Mouse (Mus musculus) layer of hippocampus, postnatal 10 days (tissue): ENCODE measurements at regions not wholly inside any gene's neighbourhood (a gene's known extent, or its start where the extent isn't known, plus 50 kb on each side); places are given as distances from the start of the nearest gene placed in this dataset.

Source experiments
- DNase-seq, 2 experiments: peaks; one replicate each; pipeline ENCODE4 v3.0.0; 2021; ENCODE audit warnings: low spot score in 2 of 2
- microRNA-seq, 2 experiments: library from miRNA; unstranded; fragments of <30 nt; microRNA quantifications; one replicate each; pipeline ENCODE4 v1.2.0; 2021

DNA sequence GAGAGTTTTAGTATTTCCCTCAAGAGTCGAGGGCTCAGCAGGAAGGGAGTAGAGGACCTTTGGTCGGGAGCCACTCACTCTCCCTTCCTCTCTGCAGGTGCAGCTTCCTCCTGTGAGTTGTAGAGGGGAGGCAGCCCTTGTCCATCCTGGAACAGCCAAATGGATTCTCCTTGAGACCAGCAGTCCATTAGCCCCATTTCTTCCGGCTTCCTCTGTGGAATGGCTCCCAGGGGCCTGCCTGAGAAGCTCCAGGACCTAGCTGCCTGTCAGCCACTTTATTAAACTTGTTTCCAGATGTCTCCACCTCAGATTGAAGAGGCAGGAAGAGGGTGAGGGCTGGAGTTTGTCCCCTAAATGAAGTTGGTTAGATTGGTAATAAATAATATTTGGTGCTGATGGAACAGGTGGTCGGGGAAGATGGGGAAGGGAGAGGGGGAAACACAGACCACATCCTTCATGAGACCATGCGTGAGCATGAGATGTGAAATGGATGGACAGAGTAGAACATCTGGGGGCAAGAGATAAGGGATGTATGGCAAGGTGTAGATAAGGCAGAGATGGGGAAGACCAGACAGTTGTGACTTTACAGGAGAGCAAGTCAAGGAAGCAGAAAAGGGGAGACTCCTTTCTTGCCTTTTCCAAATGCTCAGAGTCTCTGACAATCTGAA, 56.7 kb upstream of the Tnp1 start:
- DNase-seq, result no peak

DNA sequence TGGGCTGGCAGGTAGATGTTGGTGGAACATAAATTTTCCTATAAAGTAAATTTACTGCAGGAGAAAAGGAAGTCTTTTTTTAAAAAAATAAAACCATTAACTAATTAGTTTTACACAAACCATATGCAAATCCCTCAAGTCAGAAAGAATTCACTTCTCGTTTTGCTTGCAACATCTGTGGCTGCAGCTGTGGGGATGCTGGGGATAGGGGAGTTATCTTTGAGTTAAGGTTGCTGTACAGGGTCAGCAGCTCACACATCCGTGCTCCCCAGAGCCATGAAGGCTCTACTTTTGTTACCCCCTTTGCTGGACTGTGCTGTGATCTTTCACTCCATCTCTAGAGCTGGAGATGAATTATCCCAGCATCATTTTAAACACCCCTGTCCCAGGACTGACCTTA, 54.4 kb upstream of the Tnp1 start:
- DNase-seq, result no peak

Small RNA genes in the stretch of these regions (microRNA-seq; reads per million reads assigned to microRNA genes)
- gene Mir6351, result 0 reads per million in 2 experiments
